Mouse (Mus musculus) layer of hippocampus, adult 6 months (tissue): Measurements from ENCODE around the gene Son. TPM values are rescaled to one million over a fixed set of nuclear protein-coding genes. Genes with fewer than 3 reads are reported as not detected.

Experiments used
- long read RNA-seq, 2 experiments: library from polyadenylated mRNA; unstranded; transcript quantifications; one replicate each; pipeline ENCODE4 v2.0.0; 2019 to 2020
- polyA plus RNA-seq: library from polyadenylated mRNA; unstranded; fragments of <200 nt; fragmentation: Nextera tagmentation; gene quantifications from 2 replicates; pipeline ENCODE4 v1.2.3, GENCODE M21; 2021

Gene Son
- 63.5 and 63.9 TPM in 2 replicates for polyA plus RNA-seq
- long read RNA-seq, experiment 1, partial matches to known transcripts = 218 of 240 reads
- long read RNA-seq, experiment 1, other reads (novel, unspliced or antisense) = 22 of 240 reads
- long read RNA-seq, experiment 2, full-length matches to known transcripts = 5 of 92 reads
- long read RNA-seq, experiment 2, partial matches to known transcripts = 68 of 92 reads
- long read RNA-seq, experiment 2, other reads (novel, unspliced or antisense) = 19 of 92 reads

DNA sequence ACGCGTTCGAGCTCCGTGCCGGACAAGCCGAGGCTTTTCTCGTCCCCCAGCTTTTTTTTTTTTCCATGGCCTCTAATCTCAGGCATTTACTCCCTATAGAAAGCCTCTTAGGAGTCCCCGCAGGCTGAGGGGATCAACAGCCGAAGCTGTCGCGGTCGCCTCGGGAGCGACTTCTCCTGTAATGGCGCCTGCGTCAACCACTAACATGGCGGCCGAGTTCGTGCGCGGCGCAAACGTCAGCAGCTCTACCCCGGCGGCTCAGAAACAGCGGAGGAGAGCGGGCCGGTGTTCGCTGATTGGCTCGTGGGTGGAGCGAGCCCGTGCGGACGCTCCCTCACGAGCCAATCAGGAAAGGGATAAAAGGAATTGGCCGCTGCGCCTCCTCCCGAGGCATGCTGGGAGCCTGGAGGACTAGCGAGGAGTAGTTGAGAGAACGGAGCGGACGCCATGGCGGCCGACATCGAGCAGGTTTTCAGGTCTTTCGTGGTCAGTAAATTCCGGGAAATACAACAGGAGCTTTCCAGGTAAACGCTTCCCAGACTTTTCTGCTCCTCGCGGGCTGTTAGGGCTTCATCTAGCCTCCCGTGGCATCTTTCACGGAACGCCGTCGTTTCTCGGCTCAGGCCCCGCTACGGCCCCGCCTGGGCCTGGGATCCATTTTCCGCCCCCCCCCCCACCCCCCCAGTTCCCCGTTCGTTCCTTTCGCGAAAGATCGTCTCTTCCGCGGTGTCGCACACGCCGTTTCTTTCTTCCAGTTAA is at the start of gene Son:
Gene Son (plus strand): TSS at position 46 of the 759 bp plus-strand sequence.

DNA sequence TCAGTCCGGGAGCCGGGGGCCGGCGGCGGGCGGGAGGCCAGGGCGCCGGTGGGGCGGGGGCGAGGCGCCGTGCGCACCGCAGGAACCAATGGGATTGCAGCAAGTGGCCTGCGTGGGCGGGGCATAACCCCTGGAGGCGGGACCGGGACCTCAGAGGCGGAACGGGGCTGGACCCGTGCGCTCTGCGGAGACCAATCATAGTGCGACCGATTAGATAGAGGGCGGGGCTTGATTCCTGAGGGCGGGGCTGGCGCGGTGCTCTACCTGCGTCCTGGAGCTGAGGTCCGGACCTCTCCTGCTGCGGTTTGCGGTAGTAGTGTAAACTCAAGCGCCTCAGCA is 49.7 kb upstream of the Son start, which contains the start of gene Tmem50b:
Gene Tmem50b (minus strand): TSS at position 129 of the 339 bp plus-strand sequence.

DNA sequence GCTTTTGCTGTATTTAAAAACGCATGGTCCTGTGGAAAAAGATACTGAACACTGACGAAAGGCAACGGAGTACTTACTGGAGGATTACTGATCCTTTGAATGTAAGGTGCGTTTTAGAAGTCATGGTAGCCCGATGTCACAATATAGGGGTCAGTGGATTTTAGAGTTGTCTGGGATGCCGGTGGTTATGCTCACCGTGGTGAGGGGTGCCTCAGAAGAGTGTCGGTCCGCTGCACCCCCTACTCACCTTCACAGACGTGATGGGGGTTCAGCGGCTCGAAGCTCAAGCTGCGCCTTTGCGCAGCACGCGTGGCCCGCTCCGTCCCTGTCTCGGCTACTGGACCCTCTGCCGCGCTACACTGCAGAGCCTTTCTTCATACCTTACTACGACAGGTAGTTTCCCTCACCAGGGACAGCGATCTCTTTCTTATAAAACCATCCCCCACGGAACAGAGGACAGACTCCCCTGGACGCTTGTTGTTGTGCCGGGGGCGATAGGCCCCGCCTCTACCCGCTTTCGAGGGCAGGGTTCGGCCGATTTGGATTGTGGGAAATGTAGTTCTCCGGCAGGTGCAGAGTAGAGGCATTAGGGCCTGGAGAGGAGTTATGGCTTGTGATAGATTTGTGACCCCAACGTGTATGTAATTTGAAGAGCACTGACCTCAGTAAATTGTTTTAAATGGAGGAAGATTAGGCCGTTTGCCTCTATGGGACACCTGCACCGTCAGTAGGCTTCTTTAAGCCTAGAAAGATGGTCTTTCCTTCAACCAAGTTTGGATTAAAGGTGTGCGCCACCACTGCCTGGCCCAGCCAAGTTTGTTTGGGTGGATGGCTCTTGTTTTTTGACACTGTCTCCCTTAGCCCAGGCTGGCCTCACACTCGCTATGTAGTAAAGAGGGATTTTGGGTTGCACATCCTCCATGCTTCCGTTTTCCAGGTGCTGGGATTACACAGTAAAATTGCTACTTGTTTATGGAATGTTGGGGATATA is 28.5 kb upstream of the Son start, which contains the start of gene Dnajc28:
Gene Dnajc28 (minus strand): TSS at position 516 of the 991 bp plus-strand sequence.

DNA sequence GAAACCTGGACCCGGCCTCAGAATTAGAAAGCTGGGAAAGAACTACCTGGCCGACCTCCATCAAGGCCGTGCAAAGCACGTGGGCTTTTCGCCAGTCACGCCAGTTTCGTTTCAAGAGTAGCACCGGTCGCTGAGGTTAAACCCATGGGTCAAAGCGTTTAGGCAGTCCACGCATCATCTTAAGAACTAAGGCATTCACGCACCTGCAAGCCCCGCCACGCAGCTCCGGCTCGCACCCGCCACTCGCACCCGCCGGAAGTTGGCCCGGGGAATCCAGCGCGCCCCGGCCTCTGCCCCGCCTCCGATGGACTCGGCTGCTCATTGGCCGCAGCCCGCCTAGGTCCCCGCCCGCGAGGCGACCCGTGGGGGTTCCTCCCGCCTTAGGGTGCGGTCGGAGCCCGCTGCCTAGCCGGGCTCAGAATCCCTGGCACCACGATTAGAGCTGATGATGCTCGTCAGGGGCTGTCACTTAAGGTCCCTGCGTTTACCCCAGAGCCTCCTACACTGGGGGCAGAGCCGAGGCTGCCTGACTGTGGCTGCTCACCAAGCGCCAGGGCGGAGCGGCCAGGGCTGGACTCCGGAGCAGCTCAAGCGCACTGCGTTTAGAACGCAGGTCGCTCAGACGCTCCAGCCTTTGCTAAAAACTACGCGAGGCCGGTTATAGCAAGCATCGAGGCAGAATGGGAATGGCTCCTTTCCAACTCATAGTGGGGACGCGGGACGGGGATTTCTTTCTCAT is 456 bp upstream of the Son start, which contains the start of gene Gart:
Gene Gart (minus strand): TSS at position 272 of the 739 bp plus-strand sequence.

DNA sequence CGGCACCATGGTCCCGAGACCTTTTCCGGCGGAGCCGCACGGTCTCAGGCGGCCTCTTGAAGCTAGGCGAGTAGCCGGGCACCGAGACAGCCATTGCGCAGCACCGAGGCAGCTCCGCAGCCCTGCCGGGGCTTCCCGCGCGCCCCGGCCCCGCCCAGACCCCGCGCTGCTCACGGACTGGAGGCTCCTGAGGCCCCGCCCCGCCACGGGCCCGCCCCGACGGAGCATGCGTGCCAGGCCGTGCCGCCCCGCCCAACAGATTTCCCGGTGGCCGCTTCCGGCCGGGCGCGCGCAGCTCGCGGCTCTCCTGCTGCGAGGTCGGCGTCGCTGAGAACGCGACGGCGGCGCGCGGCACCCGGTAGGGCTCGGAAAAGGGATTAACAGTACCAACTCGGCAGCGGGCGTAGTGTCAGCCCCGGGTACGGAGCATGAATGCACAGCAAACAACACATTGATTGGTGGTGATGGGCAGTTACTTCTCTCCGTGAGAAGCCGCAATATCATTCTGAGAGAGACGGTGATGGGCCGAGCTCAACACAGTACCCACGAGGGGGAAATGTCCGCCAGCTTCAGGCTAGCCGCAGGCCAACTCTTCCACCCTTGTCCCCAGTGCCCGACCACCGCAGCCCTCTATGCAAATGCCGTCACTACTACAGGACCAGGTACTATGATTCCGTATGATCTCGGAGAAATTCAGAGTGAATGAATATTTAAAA is 41.5 kb downstream of the Son start, which contains the start of gene Donson:
Gene Donson (minus strand): TSS at position 152 of the 716 bp plus-strand sequence.

DNA sequence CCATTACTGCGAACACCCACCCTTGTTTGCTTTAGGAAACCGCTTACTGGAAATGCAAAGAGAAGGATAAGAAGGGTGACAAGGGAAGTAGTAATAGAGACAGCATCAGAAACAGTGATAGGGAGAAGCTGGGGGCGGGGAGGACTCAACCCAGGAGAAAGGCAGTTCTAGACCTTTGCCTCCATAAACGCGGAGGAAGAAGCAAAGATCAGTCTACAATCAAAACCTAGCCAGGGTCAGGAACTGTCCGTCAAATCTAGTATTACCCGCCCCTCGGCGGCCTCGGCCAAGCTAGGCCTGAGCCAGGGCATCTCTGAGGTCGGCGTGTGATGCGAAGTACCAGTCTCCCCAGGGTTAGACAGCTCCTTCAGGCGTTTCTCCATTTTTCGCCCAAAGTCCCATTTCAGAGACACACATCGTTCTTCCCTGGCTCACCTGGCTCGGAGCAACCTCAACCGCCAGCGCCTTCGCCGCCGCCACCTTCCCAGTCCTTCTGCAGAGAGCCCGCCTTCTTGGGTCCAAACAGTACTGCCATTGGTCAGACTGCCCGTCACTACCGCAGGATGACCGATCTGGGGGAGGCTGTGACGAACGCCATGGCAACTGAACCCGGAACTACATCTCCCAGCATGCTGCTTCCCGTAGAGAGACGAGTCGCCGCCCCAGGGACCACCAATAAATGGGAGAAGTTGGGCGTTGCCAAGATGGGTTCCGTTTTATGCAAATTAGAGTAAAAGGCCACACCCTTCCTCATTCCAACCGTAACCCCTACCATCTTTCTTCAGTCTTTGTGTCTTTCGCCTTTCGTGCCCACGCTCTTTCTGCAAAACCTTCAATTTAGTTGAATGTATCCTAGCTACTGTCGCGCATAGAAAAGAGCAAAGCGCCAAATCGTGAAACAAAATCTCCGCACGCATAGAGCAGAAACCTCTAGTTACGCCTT is 81.1 kb downstream of the Son start, which contains the start of gene Cryzl1:
Gene Cryzl1 (minus strand): TSS at position 853 of the 943 bp plus-strand sequence.

Other genes starting within 250 kb of the Son start
- gene Il10rb, start 241.3 kb upstream of the Son start, polyA plus RNA-seq = 15.2 and 17.8 TPM in 2 replicates
- gene Ifnar1, start 162.3 kb upstream of the Son start, polyA plus RNA-seq = 14.9 and 15.8 TPM in 2 replicates
- gene Ifngr2, start 100.4 kb upstream of the Son start, polyA plus RNA-seq = 75.4 and 79.0 TPM in 2 replicates
- 138 and 169 TPM in 2 replicates for gene Tmem50b, start 49.7 kb upstream of the Son start, polyA plus RNA-seq
- 8.5 and 10.9 TPM in 2 replicates for gene Dnajc28, start 28.5 kb upstream of the Son start, polyA plus RNA-seq
- gene Gart, start 554 bp upstream of the Son start, polyA plus RNA-seq = 24.0 and 26.1 TPM in 2 replicates
- 4.8 and 5.6 TPM in 2 replicates for gene Donson, start 41.3 kb downstream of the Son start, polyA plus RNA-seq
- gene Cryzl1, start 81.5 kb downstream of the Son start, polyA plus RNA-seq = 162 and 167 TPM in 2 replicates
- 18.0 and 21.7 TPM in 2 replicates for gene Itsn1, start 81.8 kb downstream of the Son start, polyA plus RNA-seq